Mouse (Mus musculus): ENCODE results near the gene H2-T22.

The H2-T22 gene

GRCm38 (mm10) chr17:35997713-35998510 lies 44.6 kb downstream of the H2-T22 start:
- no peak for DNase-seq (ENCODE audit: low spot score)

GRCm38 (mm10) chr17:35996949-35997348 lies 45.6 kb downstream of the H2-T22 start:
- peak; percentile 89 for DNase-seq (ENCODE audit: low spot score)

GRCm38 (mm10) chr17:35994879-35995240 lies 47.7 kb downstream of the H2-T22 start:
- no peak for DNase-seq (ENCODE audit: low spot score)

GRCm38 (mm10) chr17:35994175-35994878 lies 48.2 kb downstream of the H2-T22 start:
- peak; percentile 73 for DNase-seq (ENCODE audit: low spot score)

GRCm38 (mm10) chr17:35993675-35994074 lies 48.9 kb downstream of the H2-T22 start:
- peak; percentile 77 for DNase-seq (ENCODE audit: low spot score)

GRCm38 (mm10) chr17:35991781-35992180 lies 50.8 kb downstream of the H2-T22 start:
- no peak for DNase-seq (ENCODE audit: low spot score)
